Mouse (Mus musculus): ENCODE data around the gene Gm20388. TPM values are rescaled to one million over a fixed set of nuclear protein-coding genes. Genes with fewer than 3 reads are reported as not detected.

Gm20388 gene
- polyA plus RNA-seq, 1 experiment, result 28.1 TPM

GRCm38 (mm10) chr8:120940287-120940686 is 1029.6 kb downstream of the Gm20388 start:
- Histone ChIP-seq H3K36me3 (ENCODE audit: control insufficient read depth, insufficient read depth, low read length, poor library complexity, severe bottlenecking) (no peaks in the 10 kb centered on the region), H3K27ac (ENCODE audit: insufficient read depth, low read length) (no peak overlapping the region), H3K9me3 (replicated peaks; ENCODE audit: control insufficient read depth, insufficient read depth, low read length, poor library complexity, severe bottlenecking) (no peaks in the 10 kb centered on the region), H3K27me3 (ENCODE audit: control insufficient read depth, insufficient read depth, low read length, poor library complexity, severe bottlenecking) (no peaks in the 10 kb centered on the region), H3K9ac (ENCODE audit: low read depth, poor library complexity, severe bottlenecking) (no peak overlapping the region), H3K4me3 (ENCODE audit: low read depth, low read length) (no peak overlapping the region), H3K4me1 (ENCODE audit: control insufficient read depth, insufficient read depth, low read length) (no peaks in the 10 kb centered on the region)
- TF ChIP-seq CTCF (IDR thresholded peaks at IDR 0.05; ENCODE audit: low read depth, low read length) (no peak), POLR2A (IDR thresholded peaks at IDR 0.05; ENCODE audit: insufficient read depth, low read length) (no peak), EP300 (IDR thresholded peaks at IDR 0.05; ENCODE audit: insufficient read depth, low read depth, low read length) (no peak)

GRCm38 (mm10) chr8:120947240-120947639 is 1036.6 kb downstream of the Gm20388 start:
- Histone ChIP-seq H3K27ac (ENCODE audit: insufficient read depth, low read length) (no peak overlapping the region), H3K36me3 (ENCODE audit: control insufficient read depth, insufficient read depth, low read length, poor library complexity, severe bottlenecking) (no peaks in the 10 kb centered on the region), H3K27me3 (ENCODE audit: control insufficient read depth, insufficient read depth, low read length, poor library complexity, severe bottlenecking) (no peaks in the 10 kb centered on the region), H3K9me3 (replicated peaks; ENCODE audit: control insufficient read depth, insufficient read depth, low read length, poor library complexity, severe bottlenecking) (no peaks in the 10 kb centered on the region), H3K9ac (ENCODE audit: low read depth, poor library complexity, severe bottlenecking) (no peak overlapping the region), H3K4me3 (ENCODE audit: low read depth, low read length) (no peak overlapping the region), H3K4me1 (ENCODE audit: control insufficient read depth, insufficient read depth, low read length) (no peaks in the 10 kb centered on the region)
- TF ChIP-seq EP300 (IDR thresholded peaks at IDR 0.05; ENCODE audit: insufficient read depth, low read depth, low read length) (no peak), CTCF (IDR thresholded peaks at IDR 0.05; ENCODE audit: low read depth, low read length) (no peak), POLR2A (IDR thresholded peaks at IDR 0.05; ENCODE audit: insufficient read depth, low read length) (no peak)

- no peaks in the 10 kb centered on the region for H3K4me1 ChIP-seq (ENCODE audit: control insufficient read depth, insufficient read depth, low read length)
- H3K9me3 ChIP-seq (replicated peaks; ENCODE audit: control insufficient read depth, insufficient read depth, low read length, poor library complexity, severe bottlenecking), result no peaks in the 10 kb centered on the region
- no peak overlapping the region for H3K27ac ChIP-seq (ENCODE audit: insufficient read depth, low read length)
- H3K36me3 ChIP-seq (ENCODE audit: control insufficient read depth, insufficient read depth, low read length, poor library complexity, severe bottlenecking), result no peaks in the 10 kb centered on the region
- no peak overlapping the region for H3K4me3 ChIP-seq (ENCODE audit: low read depth, low read length)
- H3K27me3 ChIP-seq (ENCODE audit: control insufficient read depth, insufficient read depth, low read length, poor library complexity, severe bottlenecking), result no peaks in the 10 kb centered on the region
- no peak overlapping the region for H3K9ac ChIP-seq (ENCODE audit: low read depth, poor library complexity, severe bottlenecking)
- TF ChIP-seq CTCF (IDR thresholded peaks at IDR 0.05; ENCODE audit: low read depth, low read length), result no peak
- TF ChIP-seq POLR2A (IDR thresholded peaks at IDR 0.05; ENCODE audit: insufficient read depth, low read length), result no peak
- no peak for TF ChIP-seq EP300 (IDR thresholded peaks at IDR 0.05; ENCODE audit: insufficient read depth, low read depth, low read length)
These were observed 1037.5 kb downstream of the Gm20388 start for GRCm38 (mm10) chr8:120948050-120948595.

DNA sequence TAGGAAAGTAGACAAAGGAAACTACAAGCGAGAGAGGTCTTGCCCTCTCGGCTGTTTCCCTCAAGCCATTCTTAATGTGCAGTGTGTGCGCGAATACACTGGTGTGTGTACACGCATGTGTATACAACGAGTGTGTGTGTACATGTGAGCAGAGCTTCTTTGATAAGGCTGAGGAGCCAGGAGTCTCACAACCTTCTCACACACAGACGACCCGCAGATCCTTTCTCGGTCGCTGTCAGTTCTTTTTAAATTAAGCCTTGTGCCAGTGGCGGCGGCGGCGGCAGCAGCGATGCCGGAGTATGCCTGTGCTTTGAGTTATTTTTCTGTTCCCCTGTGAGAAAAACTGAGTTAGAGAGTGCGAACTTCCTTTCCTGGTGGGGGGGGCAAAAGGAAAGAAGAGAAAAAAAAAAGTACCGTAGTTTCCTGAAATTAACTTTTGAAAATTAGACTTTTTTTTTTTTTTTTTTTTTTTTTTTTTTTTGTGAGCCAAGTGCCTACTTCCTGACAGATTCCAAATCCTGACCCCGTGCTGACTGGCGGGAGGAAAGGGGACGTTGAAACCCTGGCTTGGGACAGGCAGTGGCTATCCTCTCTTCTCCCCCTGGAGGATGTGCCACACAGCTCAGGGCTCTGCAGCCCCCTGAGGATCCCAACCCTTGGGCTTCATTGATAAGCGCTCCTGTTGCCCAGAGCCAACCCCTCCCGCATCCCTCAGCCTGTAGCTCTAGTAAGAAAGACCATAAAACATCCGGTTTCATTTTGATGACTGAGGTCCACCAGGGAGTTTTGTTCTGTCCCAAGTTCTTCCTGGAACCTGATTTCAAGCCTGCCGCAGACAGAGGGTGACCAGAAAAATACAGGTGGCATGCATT is 1038.2 kb downstream of the Gm20388 start:
- Histone ChIP-seq H3K27ac (ENCODE audit: insufficient read depth, low read length) (no peak overlapping the region), H3K4me3 (ENCODE audit: low read depth, low read length) (no peak overlapping the region), H3K9ac (ENCODE audit: low read depth, poor library complexity, severe bottlenecking) (no peak overlapping the region), H3K27me3 (ENCODE audit: control insufficient read depth, insufficient read depth, low read length, poor library complexity, severe bottlenecking) (no peaks in the 10 kb centered on the region), H3K4me1 (ENCODE audit: control insufficient read depth, insufficient read depth, low read length) (no peaks in the 10 kb centered on the region), H3K36me3 (ENCODE audit: control insufficient read depth, insufficient read depth, low read length, poor library complexity, severe bottlenecking) (no peaks in the 10 kb centered on the region), H3K9me3 (replicated peaks; ENCODE audit: control insufficient read depth, insufficient read depth, low read length, poor library complexity, severe bottlenecking) (no peaks in the 10 kb centered on the region)
- TF ChIP-seq CTCF (IDR thresholded peaks at IDR 0.05; ENCODE audit: low read depth, low read length) (no peak), POLR2A (IDR thresholded peaks at IDR 0.05; ENCODE audit: insufficient read depth, low read length) (no peak), EP300 (IDR thresholded peaks at IDR 0.05; ENCODE audit: insufficient read depth, low read depth, low read length) (no peak)

DNA sequence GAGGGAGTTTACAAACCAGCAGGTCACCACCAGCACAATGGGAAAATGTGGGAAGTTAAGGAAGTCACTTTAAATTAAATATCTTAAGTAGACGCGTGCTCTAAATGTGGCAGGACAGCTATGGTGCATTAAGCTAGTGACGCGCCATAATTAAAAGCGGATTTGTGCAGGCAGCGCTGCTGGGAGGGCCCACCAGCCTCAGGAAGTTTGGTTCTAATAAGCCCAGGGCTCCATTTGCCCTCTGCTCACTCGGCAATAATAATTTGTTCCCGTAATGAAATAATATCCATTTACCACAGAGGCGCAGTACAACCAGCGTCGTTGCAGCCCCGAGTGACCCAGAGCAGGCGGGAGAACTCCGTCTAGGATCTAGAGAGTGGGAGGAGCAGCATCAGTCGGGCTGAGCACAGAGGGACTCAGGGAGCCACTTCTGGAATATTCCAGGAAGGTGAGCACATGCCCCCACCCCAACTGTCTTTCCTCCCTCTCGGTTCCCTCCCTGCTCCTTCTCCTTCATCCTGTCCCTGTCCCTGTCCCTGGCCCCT is 1040.1 kb downstream of the Gm20388 start:
- H3K27ac ChIP-seq (ENCODE audit: insufficient read depth, low read length), result no peak overlapping the region
- H3K9me3 ChIP-seq (replicated peaks; ENCODE audit: control insufficient read depth, insufficient read depth, low read length, poor library complexity, severe bottlenecking), result no peaks in the 10 kb centered on the region
- TF ChIP-seq EP300 (IDR thresholded peaks at IDR 0.05; ENCODE audit: insufficient read depth, low read depth, low read length) (no peak), POLR2A (IDR thresholded peaks at IDR 0.05; ENCODE audit: insufficient read depth, low read length) (no peak), CTCF (IDR thresholded peaks at IDR 0.05; ENCODE audit: low read depth, low read length) (no peak)
- no peak overlapping the region for H3K9ac ChIP-seq (ENCODE audit: low read depth, poor library complexity, severe bottlenecking)
- no peak overlapping the region for H3K4me3 ChIP-seq (ENCODE audit: low read depth, low read length)
- no peaks in the 10 kb centered on the region for H3K36me3 ChIP-seq (ENCODE audit: control insufficient read depth, insufficient read depth, low read length, poor library complexity, severe bottlenecking)
- H3K4me1 ChIP-seq (ENCODE audit: control insufficient read depth, insufficient read depth, low read length), result no peaks in the 10 kb centered on the region
- no peaks in the 10 kb centered on the region for H3K27me3 ChIP-seq (ENCODE audit: control insufficient read depth, insufficient read depth, low read length, poor library complexity, severe bottlenecking)

- no peak overlapping the region for H3K4me3 ChIP-seq (ENCODE audit: low read depth, low read length)
- no peak for TF ChIP-seq POLR2A (IDR thresholded peaks at IDR 0.05; ENCODE audit: insufficient read depth, low read length)
- TF ChIP-seq CTCF (IDR thresholded peaks at IDR 0.05; ENCODE audit: low read depth, low read length), result no peak
- no peak for TF ChIP-seq EP300 (IDR thresholded peaks at IDR 0.05; ENCODE audit: insufficient read depth, low read depth, low read length)
These were observed 1048.8 kb downstream of the Gm20388 start for GRCm38 (mm10) chr8:120959470-120959891.

More at GRCm38 (mm10) chr8:120959470-120959891, 1048.8 kb downstream of the Gm20388 start:
- no peak overlapping the region for H3K27ac ChIP-seq (ENCODE audit: insufficient read depth, low read length)
- no peaks in the 10 kb centered on the region for H3K36me3 ChIP-seq (ENCODE audit: control insufficient read depth, insufficient read depth, low read length, poor library complexity, severe bottlenecking)
- H3K4me1 ChIP-seq (ENCODE audit: control insufficient read depth, insufficient read depth, low read length), result no peaks in the 10 kb centered on the region
- no peaks in the 10 kb centered on the region for H3K27me3 ChIP-seq (ENCODE audit: control insufficient read depth, insufficient read depth, low read length, poor library complexity, severe bottlenecking)
- no peaks in the 10 kb centered on the region for H3K9me3 ChIP-seq (replicated peaks; ENCODE audit: control insufficient read depth, insufficient read depth, low read length, poor library complexity, severe bottlenecking)
- no peak overlapping the region for H3K9ac ChIP-seq (ENCODE audit: low read depth, poor library complexity, severe bottlenecking)

Measured in ES-Bruce4 (cell line).